Mouse (Mus musculus): Measurements from ENCODE around the gene Runx1.

DNA sequence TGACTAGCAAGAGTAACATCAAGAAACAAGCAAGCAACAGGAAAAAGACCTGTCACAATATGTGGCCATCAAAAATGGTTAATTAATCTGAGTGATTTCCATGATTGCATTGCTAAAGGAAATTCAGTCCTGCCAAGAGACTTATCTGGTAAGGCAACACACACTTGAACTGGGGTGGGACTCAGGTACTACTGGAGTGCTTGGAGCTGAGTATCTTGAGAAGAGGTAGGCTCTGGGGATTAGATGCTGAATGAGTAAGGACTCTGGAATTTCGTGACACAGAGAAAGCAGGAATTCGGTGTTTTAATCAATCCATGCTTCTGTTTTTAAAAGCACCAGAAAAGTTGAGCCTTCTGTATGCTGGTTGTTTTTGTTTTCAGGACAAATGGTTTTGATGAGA is 209.1 kb downstream of the Runx1 start:
- no peak for TF ChIP-seq CTCF (IDR thresholded peaks at IDR 0.05; ENCODE audit: low read depth)
- TF ChIP-seq EP300 (IDR thresholded peaks at IDR 0.05; ENCODE audit: low read depth) = no peak

All from liver, embryonic 14.5 days (tissue).